Mouse (Mus musculus) Patski (cell line): Measurements from ENCODE around the gene Nr6a1. TPM values are rescaled to one million over a fixed set of nuclear protein-coding genes. Genes with fewer than 3 reads are reported as not detected.
A peak's percentile ranks its signal among the peaks of the same experiment; 100 is the strongest.

ENCODE experiments used
- ATAC-seq: fragments of 100-300 bp; one replicate; pipeline ENCODE4 v1.8.0; 2021
- CTCF ChIA-PET: fragments of 350-600 bp; sonication (Branson Sonifier 250); formaldehyde crosslinking; loops from one replicate; lab custom pipeline; 2022; ENCODE audit warnings: inconsistent platforms; lab: Charles Lee
- POLR2A ChIA-PET: fragments of 350-600 bp; sonication (Branson Sonifier 250); formaldehyde crosslinking; loops from one replicate; lab custom pipeline; 2022; ENCODE audit warnings: antibody characterized with exemption, inconsistent platforms; lab: Charles Lee
- DNase-seq: peaks from one replicate; pipeline ENCODE4 v3.0.0-alpha.2; 2011; ENCODE audit warnings: low read depth, low spot score
- H3K27me3 ChIP-seq: fragments of 371-371 bp; one replicate; pipeline ENCODE4 v1.5.1; 2021
- CTCF ChIP-seq: fragments of 100-300 bp; IDR thresholded peaks from one replicate; pipeline ENCODE4 v1.5.1; 2021
- in situ Hi-C: fragments of 300-500 bp; cut with MboI; formaldehyde crosslinking; loops from 3 replicates; pipeline ENCODE4 v1.11.1; 2018; ENCODE audit warnings: low pct_unique_long_range_greater_than_20kb, mixed read lengths
- polyA plus RNA-seq: library from polyadenylated mRNA; unstranded; gene quantifications from one replicate; pipeline ENCODE4 v1.2.3, GENCODE M21; 2021

Nr6a1 gene
- 4.9 TPM for polyA plus RNA-seq

GRCm38 (mm10) chr2:38927115-38927979 lies at the start of gene Nr6a1:
TSS of gene Nr6a1 (minus strand) at chr2:38927688.
- in situ Hi-C loops = loop anchor here (5.0 kb wide), 1 partner anchor 70 kb away; the partner anchor contains the start of gene Wdr38
- H3K27me3 ChIP-seq = no peaks in the 10 kb centered on the region
- ATAC-seq (peak; percentile 40), DNase-seq (no peak)
- peak; percentile 93 for TF ChIP-seq CTCF
- ChIA-PET CTCF (interaction anchor here (0.9 to 2.9 kb wide), 4 partner anchors 11 to 77 kb away, joined by 3 to 13 read pairs (median 4); partner anchors contain the start of gene Arpc5l), POLR2A (interaction anchor here (1.6 kb wide), 1 partner anchor 73 kb away, joined by 4 read pairs; no protein-coding TSS in a partner anchor)

- peaks cover 18% of the 10 kb centered on the region for H3K27me3 ChIP-seq
- in situ Hi-C loops = no loop called here
- ChIA-PET CTCF (interaction anchor here (1.3 kb wide), 1 partner anchor 11 kb away, joined by 3 read pairs; no protein-coding TSS in a partner anchor), POLR2A (no interaction called here)
- TF ChIP-seq CTCF = no peak
- DNase-seq (no peak), ATAC-seq (no peak)
These were observed 48.7 kb upstream of the Nr6a1 start for GRCm38 (mm10) chr2:38975941-38976805.

- CTCF ChIA-PET = no interaction called here
These were observed 47.7 kb upstream of the Nr6a1 start for GRCm38 (mm10) chr2:38975181-38975580.

GRCm38 (mm10) chr2:38974171-38974570 lies 46.7 kb upstream of the Nr6a1 start:
- no peak for TF ChIP-seq CTCF
- ChIA-PET CTCF (interaction anchor here (1.4 kb wide), 1 partner anchor 9 kb away, joined by 3 read pairs; no protein-coding TSS in a partner anchor), POLR2A (no interaction called here)
- peaks cover 9% of the 10 kb centered on the region for H3K27me3 ChIP-seq
- in situ Hi-C loops = no loop called here
- DNase-seq (no peak), ATAC-seq (no peak)

More at GRCm38 (mm10) chr2:38975181-38975580, 47.7 kb upstream of the Nr6a1 start:
- POLR2A ChIA-PET = interaction anchor here (0.6 kb wide), 1 partner anchor 35 kb away, joined by 3 read pairs; no protein-coding TSS in a partner anchor
- in situ Hi-C loops = no loop called here
- peaks cover 18% of the 10 kb centered on the region for H3K27me3 ChIP-seq
- ATAC-seq = peak; percentile 31
- no peak for TF ChIP-seq CTCF
- no peak for DNase-seq

GRCm38 (mm10) chr2:38973701-38974100 lies 46.2 kb upstream of the Nr6a1 start:
- ChIA-PET POLR2A (no interaction called here), CTCF (interaction anchor here (1.4 kb wide), 1 partner anchor 8 kb away, joined by 3 read pairs; no protein-coding TSS in a partner anchor)
- ATAC-seq (no peak), DNase-seq (no peak)
- no peak for TF ChIP-seq CTCF
- peaks cover 9% of the 10 kb centered on the region for H3K27me3 ChIP-seq
- in situ Hi-C loops = no loop called here

- in situ Hi-C loops = no loop called here
- H3K27me3 ChIP-seq = peaks cover 6% of the 10 kb centered on the region
- ATAC-seq (no peak), DNase-seq (no peak)
- no peak for TF ChIP-seq CTCF
- POLR2A ChIA-PET = no interaction called here
- CTCF ChIA-PET = interaction anchor here (1.4 kb wide), 1 partner anchor 8 kb away, joined by 3 read pairs; no protein-coding TSS in a partner anchor
These were observed 45.7 kb upstream of the Nr6a1 start for GRCm38 (mm10) chr2:38973223-38973622.

GRCm38 (mm10) chr2:38970057-38970456 lies 42.6 kb upstream of the Nr6a1 start:
- TF ChIP-seq CTCF = no peak
- ChIA-PET CTCF (interaction anchor here (1.5 kb wide), 1 partner anchor 14 kb away, joined by 3 read pairs; no protein-coding TSS in a partner anchor), POLR2A (no interaction called here)
- no peaks in the 10 kb centered on the region for H3K27me3 ChIP-seq
- DNase-seq (no peak), ATAC-seq (no peak)
- in situ Hi-C loops = no loop called here

- ChIA-PET POLR2A (no interaction called here), CTCF (no interaction called here)
- DNase-seq (no peak), ATAC-seq (no peak)
- in situ Hi-C loops = no loop called here
- no peaks in the 10 kb centered on the region for H3K27me3 ChIP-seq
- no peak for TF ChIP-seq CTCF
These were observed 42.2 kb upstream of the Nr6a1 start for GRCm38 (mm10) chr2:38969650-38970049.

GRCm38 (mm10) chr2:38964198-38964597 lies 36.7 kb upstream of the Nr6a1 start:
- H3K27me3 ChIP-seq = no peaks in the 10 kb centered on the region
- ATAC-seq (no peak), DNase-seq (no peak)
- ChIA-PET CTCF (interaction anchor here (2.3 kb wide), 1 partner anchor 19 kb away, joined by 6 read pairs; no protein-coding TSS in a partner anchor), POLR2A (no interaction called here)
- TF ChIP-seq CTCF = no peak
- in situ Hi-C loops = no loop called here

- no peak for TF ChIP-seq CTCF
- DNase-seq = no peak
- in situ Hi-C loops = no loop called here
- no peak for ATAC-seq
- no peaks in the 10 kb centered on the region for H3K27me3 ChIP-seq
- CTCF ChIA-PET = no interaction called here
- POLR2A ChIA-PET = no interaction called here
These were observed 30.3 kb upstream of the Nr6a1 start for GRCm38 (mm10) chr2:38957671-38958223.
